Mouse (Mus musculus) hindbrain, embryonic 12.5 days (tissue): ENCODE data around the gene Ribc2. TPM values are rescaled to one million over a fixed set of nuclear protein-coding genes. Genes with fewer than 3 reads are reported as not detected.

ENCODE experiments used
- ATAC-seq: fragments of 200-750 bp; cut with Nextera tagmentation; 2 replicates; pipeline ENCODE4 v1.8.0; 2017; ENCODE audit warnings: moderate TSS enrichment; ENCODE audit not compliant: low FRiP score
- H3K27ac ChIP-seq: fragments of 300-500 bp; sonication (generic); 2 replicates; pipeline ENCODE4 v1.5.1; 2016; ENCODE audit warnings: mild to moderate bottlenecking
- H3K27me3 ChIP-seq: fragments of 300-500 bp; sonication (generic); 2 replicates; pipeline ENCODE4 v1.6.1; 2016; ENCODE audit warnings: mild to moderate bottlenecking
- H3K36me3 ChIP-seq: fragments of 300-500 bp; sonication (generic); 2 replicates; pipeline ENCODE4 v1.6.1; 2016; ENCODE audit warnings: mild to moderate bottlenecking
- H3K4me1 ChIP-seq: fragments of 300-500 bp; sonication (generic); 2 replicates; pipeline ENCODE4 v1.6.1; 2016
- H3K4me2 ChIP-seq: fragments of 300-500 bp; sonication (generic); replicated peaks from 2 replicates; pipeline ENCODE4 v1.6.1; 2016; ENCODE audit warnings: mild to moderate bottlenecking
- H3K4me3 ChIP-seq: fragments of 300-500 bp; sonication (generic); 2 replicates; pipeline ENCODE4 v1.5.1; 2016; ENCODE audit warnings: mild to moderate bottlenecking
- H3K9ac ChIP-seq: fragments of 300-500 bp; sonication (generic); 2 replicates; pipeline ENCODE4 v1.6.1; 2016; ENCODE audit warnings: mild to moderate bottlenecking, moderate library complexity
- H3K9me3 ChIP-seq: fragments of 300-500 bp; sonication (generic); replicated peaks from 2 replicates; pipeline ENCODE4 v1.6.1; 2016; ENCODE audit warnings: mild to moderate bottlenecking
- WGBS: fragments of 180-500 bp; shearing (Covaris S2); methylation state at CpG from one replicate; pipeline ENCODE4 v1.1.7; 2016; 5-methylcytosine and 5-hydroxymethylcytosine counted together
- polyA plus RNA-seq: library from polyadenylated mRNA; unstranded; fragments of >200 nt; fragmentation: Nextera tagmentation; extraction: Ambion mirVana; gene quantifications from 2 replicates; pipeline ENCODE4 v1.2.1, GENCODE M21; 2016

The Ribc2 gene
- polyA plus RNA-seq, 1 experiment from 2014 or later, result 1.4 TPM

DNA sequence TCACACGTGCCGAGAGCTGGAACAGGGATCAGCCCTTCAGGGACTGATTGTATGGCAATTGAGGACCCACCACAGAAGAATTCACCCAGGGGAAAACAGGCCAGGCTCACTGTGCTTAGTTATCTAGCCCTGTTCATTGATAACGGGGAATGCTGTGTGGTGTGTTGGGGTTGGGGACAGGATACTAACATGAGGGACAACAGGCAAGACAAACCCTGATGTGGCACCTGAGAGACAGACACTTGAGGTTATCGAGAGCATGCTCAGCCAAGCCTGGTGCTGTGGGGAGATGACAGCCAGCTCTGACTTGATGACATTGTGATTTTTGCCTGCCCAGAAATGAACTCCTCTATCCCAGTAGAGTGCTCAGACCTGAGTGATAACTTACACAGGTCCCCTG lies 24.3 kb downstream of the Ribc2 start:
- Histone ChIP-seq H3K4me2 (no peak overlapping the region), H3K36me3 (no peaks in the 10 kb centered on the region), H3K9ac (no peak overlapping the region), H3K4me3 (no peak overlapping the region), H3K9me3 (no peaks in the 10 kb centered on the region), H3K27me3 (no peaks in the 10 kb centered on the region), H3K27ac (no peak overlapping the region), H3K4me1 (no peaks in the 10 kb centered on the region)
- 74% methylated on average over 4 of the region's 4 CpGs for WGBS
- ATAC-seq, result no peak

DNA sequence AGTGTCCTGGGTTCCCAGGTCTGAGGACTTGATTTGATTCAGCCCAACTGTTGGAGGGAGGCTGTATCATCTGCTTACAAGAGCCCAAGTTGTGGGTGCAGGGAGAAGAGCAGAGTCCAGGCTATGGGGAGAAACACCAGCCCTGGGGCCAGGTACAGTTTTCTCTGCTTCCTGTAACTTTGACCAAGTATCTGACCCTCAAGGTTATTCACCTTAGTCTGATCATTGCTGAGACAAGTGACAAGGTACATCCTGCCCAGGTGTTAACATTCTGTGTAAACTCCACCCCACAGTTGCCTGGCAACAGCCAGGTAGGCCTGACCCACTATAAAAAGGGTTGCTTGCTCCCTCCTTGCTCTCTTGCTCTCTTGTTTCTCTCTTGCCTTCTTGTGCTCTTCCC lies 29.5 kb downstream of the Ribc2 start:
- H3K4me1 ChIP-seq, result peaks cover 10% of the 10 kb centered on the region
- H3K27ac ChIP-seq, result no peak overlapping the region
- H3K4me2 ChIP-seq, result no peak overlapping the region
- no peak for ATAC-seq
- H3K36me3 ChIP-seq, result no peaks in the 10 kb centered on the region
- no peaks in the 10 kb centered on the region for H3K9me3 ChIP-seq
- no peak overlapping the region for H3K4me3 ChIP-seq
- no peaks in the 10 kb centered on the region for H3K27me3 ChIP-seq
- H3K9ac ChIP-seq, result no peak overlapping the region

DNA sequence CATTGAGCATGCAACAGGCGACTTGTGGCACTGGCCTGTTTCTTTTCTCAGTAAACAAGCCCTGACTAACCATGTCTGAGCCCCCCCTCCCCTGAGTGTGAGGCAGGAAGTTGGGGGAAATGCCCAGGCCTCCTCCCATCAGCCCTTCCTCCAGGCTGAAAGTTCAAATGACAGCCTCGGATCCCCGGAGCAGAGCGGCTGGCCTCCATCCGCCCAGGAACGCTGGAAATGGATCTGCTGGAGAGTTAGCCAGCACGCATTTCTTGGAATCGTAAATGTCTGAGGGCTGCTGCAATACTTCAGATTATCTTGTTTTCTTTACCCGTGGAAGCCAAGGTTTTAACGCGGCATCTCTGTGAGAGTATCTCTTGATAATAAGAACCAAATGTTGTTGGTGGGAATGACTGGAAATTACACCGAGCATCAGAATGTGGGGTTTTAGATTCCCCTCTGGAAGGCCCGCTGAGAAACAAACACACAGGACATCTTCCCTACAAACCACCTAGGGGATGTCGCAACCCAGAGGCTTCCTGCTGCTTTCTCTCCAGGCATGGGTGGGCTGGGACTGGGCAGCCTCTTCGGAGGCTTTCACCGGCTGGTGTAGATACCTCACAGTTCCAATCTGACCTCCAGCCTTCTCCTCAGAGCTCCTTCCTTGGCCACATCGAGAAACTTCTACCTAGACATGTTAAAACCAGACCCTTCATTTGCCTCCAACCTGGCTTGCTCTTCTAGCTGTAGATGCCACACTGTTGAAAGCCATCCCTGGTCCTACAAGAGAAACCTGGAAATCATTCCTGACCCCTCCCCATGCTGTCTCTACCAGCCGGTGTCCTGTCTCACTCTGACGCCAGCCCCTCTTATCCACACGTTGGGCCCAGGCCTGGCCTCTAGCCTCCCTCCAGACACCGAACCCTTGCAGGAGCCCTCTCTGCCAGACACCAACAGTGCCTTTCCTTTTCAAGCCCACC lies 31.1 kb downstream of the Ribc2 start:
- 64% methylated on average over 21 of the region's 21 CpGs for WGBS
- no peaks in the 10 kb centered on the region for H3K9me3 ChIP-seq
- H3K9ac ChIP-seq, result no peak overlapping the region
- H3K4me1 ChIP-seq, result peaks cover 18% of the 10 kb centered on the region
- no peak overlapping the region for H3K4me3 ChIP-seq
- no peaks in the 10 kb centered on the region for H3K36me3 ChIP-seq
- H3K27ac ChIP-seq, result no peak overlapping the region
- no peak overlapping the region for H3K4me2 ChIP-seq
- H3K27me3 ChIP-seq, result no peaks in the 10 kb centered on the region
- ATAC-seq, result no peak

DNA sequence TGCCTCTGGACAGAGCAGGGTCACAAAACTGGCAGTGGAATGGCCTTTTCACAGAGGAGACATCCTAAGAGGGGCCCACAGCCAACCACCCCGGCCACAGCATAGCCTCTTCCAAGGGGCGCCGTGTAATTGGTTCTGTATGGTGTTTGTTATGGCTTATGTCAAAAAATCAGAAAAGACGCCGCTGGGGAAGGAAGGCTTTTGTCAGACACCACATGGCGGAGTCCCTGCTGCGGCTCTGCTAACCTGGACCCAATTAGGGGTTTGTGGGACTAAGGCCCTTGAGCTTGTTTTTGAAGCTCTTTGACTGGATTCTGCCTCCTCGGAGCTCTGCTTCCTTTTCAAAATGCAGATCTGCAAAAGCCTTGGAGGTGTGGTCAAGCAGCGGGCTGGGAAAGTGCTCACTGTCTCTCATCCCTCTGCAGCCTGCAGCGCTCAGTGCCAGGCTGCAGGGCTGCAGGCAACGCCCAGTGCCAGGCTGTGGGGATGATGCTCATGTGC lies 34.6 kb downstream of the Ribc2 start:
- H3K27ac ChIP-seq, result peak overlapping the region; percentile 52
- peak overlapping the region; percentile 38; the same call in 1 of the 2 replicates for H3K9ac ChIP-seq
- H3K4me2 ChIP-seq, result peak overlapping the region; percentile 14; the same call in 1 of the 2 replicates
- no peak overlapping the region for H3K4me3 ChIP-seq
- no peaks in the 10 kb centered on the region for H3K36me3 ChIP-seq
- peaks cover 3% of the 10 kb centered on the region; the same call in 1 of the 2 replicates for H3K27me3 ChIP-seq
- ATAC-seq, result peak; percentile 48; the same call in 1 of the 2 replicates
- peaks cover 18% of the 10 kb centered on the region for H3K4me1 ChIP-seq
- no peaks in the 10 kb centered on the region for H3K9me3 ChIP-seq
- WGBS, result 15% methylated on average over 11 of the region's 11 CpGs

DNA sequence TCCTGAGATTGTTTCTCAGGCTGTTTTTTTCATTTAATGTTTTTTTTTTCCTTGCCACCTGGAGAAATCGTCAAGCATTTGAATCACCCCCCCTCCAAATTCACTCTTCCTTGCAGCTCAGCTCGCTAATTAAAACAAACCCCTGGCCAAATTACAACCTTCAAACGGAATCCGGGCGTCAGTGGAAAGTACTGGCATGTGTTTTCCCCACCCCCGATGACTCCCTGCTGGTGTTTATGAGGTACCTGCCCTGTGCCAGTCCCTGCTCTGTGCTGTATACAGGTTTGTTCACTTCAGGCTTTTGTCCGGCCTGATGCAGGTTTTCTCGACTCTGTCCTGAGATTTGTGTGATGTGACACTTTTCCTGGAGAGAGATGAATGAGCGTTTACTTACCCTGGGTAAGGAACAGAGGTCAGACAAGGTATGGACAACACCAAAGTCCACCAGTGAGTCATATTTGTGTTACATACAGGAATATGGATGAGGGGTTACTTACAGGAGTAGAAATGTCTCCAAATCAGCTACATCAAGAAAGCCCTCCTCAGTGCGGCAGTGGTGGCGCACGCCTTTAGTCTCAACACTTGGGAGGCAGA lies 35.3 kb downstream of the Ribc2 start:
- Histone ChIP-seq H3K27ac (peak overlapping the region; percentile 52; the same call in 1 of the 2 replicates), H3K4me3 (no peak overlapping the region), H3K4me1 (peaks cover 18% of the 10 kb centered on the region), H3K27me3 (peaks cover 3% of the 10 kb centered on the region; the same call in 1 of the 2 replicates), H3K36me3 (no peaks in the 10 kb centered on the region), H3K9ac (no peak overlapping the region), H3K9me3 (no peaks in the 10 kb centered on the region), H3K4me2 (no peak overlapping the region)
- ATAC-seq, result no peak
- 51% methylated on average over 12 of the region's 12 CpGs for WGBS

DNA sequence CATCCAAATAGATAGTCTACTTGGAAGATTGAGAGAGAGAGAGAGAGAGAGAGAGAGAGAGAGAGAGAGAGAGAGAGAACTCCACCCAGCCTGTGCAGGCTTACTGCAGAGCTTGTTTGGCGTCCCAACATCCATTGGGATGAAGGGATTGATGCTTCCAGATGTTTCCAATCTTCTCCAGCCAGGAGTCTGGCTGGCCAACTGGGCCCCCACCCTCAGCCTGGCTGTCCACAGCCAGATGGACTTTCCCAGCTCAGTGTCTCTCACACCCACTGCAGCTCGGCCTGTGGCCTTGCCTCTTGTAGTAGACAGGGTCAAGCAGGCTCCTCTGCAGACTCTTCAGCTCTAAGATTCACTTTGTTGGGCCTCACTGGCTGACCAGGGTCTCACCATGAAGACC lies 40.2 kb downstream of the Ribc2 start:
- Histone ChIP-seq H3K36me3 (no peaks in the 10 kb centered on the region), H3K4me3 (no peak overlapping the region), H3K27me3 (peaks cover 3% of the 10 kb centered on the region; the same call in 1 of the 2 replicates), H3K4me1 (peaks cover 3% of the 10 kb centered on the region), H3K27ac (no peak overlapping the region), H3K4me2 (no peak overlapping the region), H3K9me3 (no peaks in the 10 kb centered on the region), H3K9ac (no peak overlapping the region)
- no peak for ATAC-seq
- WGBS, result 71% methylated on average over 2 of the region's 2 CpGs

DNA sequence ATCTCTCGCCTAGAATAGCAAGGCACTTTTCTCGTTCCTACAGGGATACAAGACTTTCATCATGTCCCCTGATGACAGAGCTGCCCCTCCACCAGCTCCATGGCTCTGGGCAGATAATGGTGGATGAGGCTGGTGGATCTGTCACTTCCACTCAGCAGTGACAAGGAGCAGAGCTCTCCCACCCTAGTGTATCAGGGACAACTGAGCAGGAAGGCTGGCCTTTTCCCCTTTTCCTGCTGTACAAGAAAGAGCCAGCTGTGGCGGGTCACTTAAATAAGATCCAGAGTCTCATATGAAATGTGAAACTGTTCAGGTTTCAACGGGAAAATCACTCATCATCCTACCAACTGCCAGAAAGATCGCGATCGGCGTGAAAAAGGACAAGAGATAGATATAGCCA lies 41.5 kb downstream of the Ribc2 start:
- Histone ChIP-seq H3K4me3 (no peak overlapping the region), H3K4me2 (no peak overlapping the region), H3K27me3 (peaks cover 3% of the 10 kb centered on the region; the same call in 1 of the 2 replicates), H3K9me3 (no peaks in the 10 kb centered on the region), H3K36me3 (no peaks in the 10 kb centered on the region), H3K9ac (no peak overlapping the region), H3K4me1 (no peaks in the 10 kb centered on the region), H3K27ac (no peak overlapping the region)
- 68% methylated on average over 8 of the region's 8 CpGs for WGBS
- ATAC-seq, result no peak

DNA sequence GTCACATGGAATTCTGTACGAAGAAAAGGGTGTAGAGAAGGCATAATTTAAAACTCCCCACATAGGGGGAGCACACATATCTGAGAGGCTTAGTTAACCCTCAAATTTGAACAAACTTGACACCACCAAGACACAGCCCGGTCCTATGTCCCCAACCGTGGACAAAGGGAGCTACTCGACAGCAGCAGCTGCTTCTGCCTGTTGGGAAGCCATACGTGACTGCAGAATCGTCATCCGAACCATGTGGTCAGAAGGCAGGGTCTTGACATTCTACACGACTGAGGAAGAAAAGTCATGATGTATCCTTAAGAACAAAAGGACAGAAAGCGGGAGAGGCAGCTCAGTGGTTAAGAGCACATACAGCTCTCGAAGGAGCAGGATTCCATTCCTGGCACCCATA lies 42.2 kb downstream of the Ribc2 start:
- Histone ChIP-seq H3K4me2 (no peak overlapping the region), H3K27me3 (no peaks in the 10 kb centered on the region), H3K4me3 (no peak overlapping the region), H3K9ac (no peak overlapping the region), H3K36me3 (no peaks in the 10 kb centered on the region), H3K27ac (no peak overlapping the region), H3K9me3 (no peaks in the 10 kb centered on the region), H3K4me1 (no peaks in the 10 kb centered on the region)
- WGBS, result 75% methylated on average over 10 of the region's 10 CpGs
- ATAC-seq, result no peak

DNA sequence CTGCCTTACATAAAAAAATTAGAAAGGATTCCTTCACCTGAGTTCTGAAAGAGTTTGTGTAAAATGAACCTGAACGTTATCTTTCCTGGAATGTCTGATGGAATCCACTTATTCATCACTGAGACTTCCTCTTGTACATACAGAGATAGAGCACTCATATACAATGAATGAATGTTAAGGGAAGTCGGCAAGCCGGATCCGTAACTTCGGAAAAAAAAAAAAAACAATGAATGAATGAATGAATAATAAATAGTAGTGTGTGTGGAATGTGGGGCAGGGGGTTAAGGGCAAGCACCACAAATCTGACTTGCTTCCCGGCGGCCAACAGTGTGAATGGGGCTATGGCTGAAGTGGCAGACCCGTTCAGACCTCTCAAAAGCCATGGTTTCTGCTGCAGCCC lies 45.7 kb downstream of the Ribc2 start:
- H3K36me3 ChIP-seq, result no peaks in the 10 kb centered on the region
- no peak overlapping the region for H3K9ac ChIP-seq
- no peak for ATAC-seq
- 63% methylated on average over 8 of the region's 8 CpGs for WGBS
- H3K27ac ChIP-seq, result no peak overlapping the region
- H3K4me2 ChIP-seq, result no peak overlapping the region
- H3K4me1 ChIP-seq, result 0 out of 2 replicates have a peak, but pooled peaks cover 2% of the 10 kb centered on the region
- H3K9me3 ChIP-seq, result no peaks in the 10 kb centered on the region
- no peak overlapping the region for H3K4me3 ChIP-seq
- no peaks in the 10 kb centered on the region for H3K27me3 ChIP-seq

DNA sequence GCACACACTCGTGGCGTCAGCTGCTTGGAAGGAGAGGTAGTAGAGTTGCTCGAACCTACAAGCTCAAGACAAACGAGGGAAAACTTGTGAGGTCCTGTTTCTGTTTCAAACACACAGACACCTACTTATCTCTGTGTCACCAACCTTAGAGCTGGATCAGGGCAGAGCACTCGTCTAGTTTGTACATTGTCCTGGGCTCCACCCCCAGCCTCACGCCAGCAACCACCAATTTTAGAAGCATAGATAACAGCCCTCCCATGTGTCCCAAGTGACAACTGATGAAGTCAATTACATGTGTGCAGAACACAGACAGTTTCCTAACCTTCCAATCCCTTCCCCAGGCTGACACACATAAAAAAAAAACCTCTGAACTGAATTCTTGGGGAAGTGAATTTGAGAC lies 46.3 kb downstream of the Ribc2 start:
- H3K9ac ChIP-seq, result no peak overlapping the region
- H3K4me1 ChIP-seq, result 0 out of 2 replicates have a peak, but pooled peaks cover 2% of the 10 kb centered on the region
- H3K9me3 ChIP-seq, result no peaks in the 10 kb centered on the region
- H3K27me3 ChIP-seq, result no peaks in the 10 kb centered on the region
- WGBS, result 76% methylated on average over 6 of the region's 6 CpGs
- H3K27ac ChIP-seq, result no peak overlapping the region
- H3K4me2 ChIP-seq, result no peak overlapping the region
- no peak overlapping the region for H3K4me3 ChIP-seq
- H3K36me3 ChIP-seq, result no peaks in the 10 kb centered on the region
- no peak for ATAC-seq

DNA sequence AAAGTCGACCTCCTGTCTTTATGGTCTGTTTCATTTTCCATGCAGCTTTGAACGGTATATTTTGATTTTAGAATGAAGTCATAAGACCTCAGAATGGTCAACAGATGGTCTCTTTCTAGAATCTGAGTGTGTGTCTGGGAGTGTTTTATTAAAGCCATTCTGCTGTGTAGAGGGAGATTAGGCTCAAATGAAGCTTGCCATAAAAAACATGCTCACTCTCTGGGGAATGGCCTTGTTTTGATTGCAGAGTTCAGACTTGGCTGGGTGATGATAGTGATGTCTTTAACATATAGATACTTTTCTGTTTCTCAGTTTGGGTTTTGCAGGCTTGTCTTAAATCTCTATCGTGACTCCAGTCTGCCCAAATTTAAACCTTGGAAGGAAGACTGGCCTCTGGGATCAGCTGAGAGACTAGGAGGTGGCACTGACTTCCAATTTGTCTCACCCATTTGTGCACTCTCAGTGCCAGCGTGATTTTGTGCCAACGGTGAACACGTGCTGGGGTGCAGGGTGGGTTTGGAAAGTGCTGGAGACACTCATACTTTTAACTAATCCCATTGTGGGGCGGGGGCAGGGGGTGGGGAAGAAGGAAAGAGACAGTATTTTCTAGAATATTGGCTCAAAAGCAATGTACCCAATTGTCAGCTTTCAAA lies 47.8 kb downstream of the Ribc2 start:
- 0 out of 2 replicates have a peak, but pooled peaks cover 2% of the 10 kb centered on the region for H3K4me1 ChIP-seq
- no peaks in the 10 kb centered on the region for H3K27me3 ChIP-seq
- WGBS, result 73% methylated on average over 7 of the region's 7 CpGs
- H3K9me3 ChIP-seq, result no peaks in the 10 kb centered on the region
- no peaks in the 10 kb centered on the region for H3K36me3 ChIP-seq
- H3K4me3 ChIP-seq, result no peak overlapping the region
- no peak overlapping the region for H3K4me2 ChIP-seq
- H3K27ac ChIP-seq, result no peak overlapping the region
- no peak overlapping the region for H3K9ac ChIP-seq
- ATAC-seq, result no peak

DNA sequence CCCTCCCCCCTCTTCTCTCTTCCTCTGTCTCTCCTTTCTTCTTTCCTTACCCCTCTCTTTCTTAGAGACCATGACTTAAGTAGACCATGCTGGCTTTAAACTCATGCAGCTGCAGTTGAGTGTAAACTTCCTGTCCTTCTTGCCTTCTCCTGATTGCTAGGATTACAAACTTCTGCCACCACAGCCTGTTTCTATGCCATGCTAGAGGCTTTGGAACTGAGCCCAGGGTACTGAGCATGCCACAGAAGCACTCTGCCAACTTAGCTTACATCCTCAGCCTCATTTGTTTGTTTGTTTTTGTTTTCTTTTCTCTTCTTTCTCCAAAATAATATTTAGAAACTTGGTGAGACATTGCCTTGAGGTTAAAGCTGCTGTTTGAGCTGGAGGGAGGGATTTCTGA lies 48.5 kb downstream of the Ribc2 start:
- Histone ChIP-seq H3K4me1 (0 out of 2 replicates have a peak, but pooled peaks cover 2% of the 10 kb centered on the region), H3K36me3 (no peaks in the 10 kb centered on the region), H3K9ac (no peak overlapping the region), H3K9me3 (no peaks in the 10 kb centered on the region), H3K27ac (no peak overlapping the region), H3K4me2 (no peak overlapping the region), H3K27me3 (no peaks in the 10 kb centered on the region), H3K4me3 (no peak overlapping the region)
- ATAC-seq, result no peak
